Mouse (Mus musculus): ENCODE data around the gene Fam135a.
"Not testable (repeated sequence)": the region's sequence is repeated elsewhere in the genome, so short reads cannot be mapped to it uniquely, and the experiment has no call there.

The Fam135a gene

GRCm38 (mm10) chr1:24068830-24069229, 31.3 kb downstream of the Fam135a start:
- DNase-seq (ENCODE audit: low spot score in 2 of 2) = no peak

GRCm38 (mm10) chr1:24066706-24067105, 33.4 kb downstream of the Fam135a start:
- no peak for DNase-seq (ENCODE audit: low spot score in 2 of 2)

GRCm38 (mm10) chr1:24055706-24056105, 44.4 kb downstream of the Fam135a start:
- no peak for DNase-seq (ENCODE audit: low spot score in 2 of 2)

GRCm38 (mm10) chr1:24046730-24047510, 53.2 kb downstream of the Fam135a start:
- no peak for DNase-seq (ENCODE audit: low spot score in 2 of 2)

DNA sequence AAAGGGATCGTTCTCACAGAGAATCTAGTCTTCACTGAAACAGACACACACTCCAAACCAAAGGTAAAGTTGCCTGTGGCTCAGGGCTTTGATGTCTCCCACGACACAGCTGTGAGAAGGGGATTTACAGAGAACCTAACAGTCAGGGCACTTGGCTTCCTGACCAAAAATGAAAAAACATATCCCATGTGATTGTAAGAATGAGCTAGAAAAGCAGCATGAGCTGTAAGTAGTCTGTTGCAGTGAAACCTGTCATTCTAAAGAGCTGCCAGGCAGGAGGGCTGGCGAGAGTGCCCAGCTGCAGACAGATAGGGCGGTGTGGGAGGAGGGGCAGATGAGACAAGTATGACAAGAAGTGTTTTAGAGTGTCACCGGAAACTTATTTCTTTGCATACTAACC, 54.5 kb downstream of the Fam135a start:
- no peak for DNase-seq (ENCODE audit: low spot score in 2 of 2)

GRCm38 (mm10) chr1:24043007-24043406, 57.1 kb downstream of the Fam135a start:
- no peak for DNase-seq (ENCODE audit: low spot score in 2 of 2)

GRCm38 (mm10) chr1:24033759-24034423, 66.2 kb downstream of the Fam135a start:
- no peak for DNase-seq (ENCODE audit: low spot score in 2 of 2)

DNA sequence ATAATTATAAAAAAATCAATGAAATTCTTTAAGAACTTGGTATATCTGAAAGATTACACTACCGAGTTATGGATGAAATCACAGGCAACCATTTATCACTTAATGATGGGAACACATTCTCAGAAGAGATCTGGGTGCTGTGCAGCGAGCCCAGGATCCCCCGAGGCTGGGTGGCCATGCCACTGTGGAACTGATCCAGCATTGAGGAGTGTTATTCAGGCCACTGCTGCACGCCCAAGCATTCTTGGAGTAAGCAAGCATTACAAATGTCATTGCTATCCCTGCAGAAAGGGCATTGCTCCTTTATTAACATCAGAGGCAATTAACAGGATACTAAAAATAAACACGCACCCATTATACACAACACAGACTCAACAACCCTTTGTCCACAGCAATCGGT, 89.3 kb downstream of the Fam135a start:
- no peak for DNase-seq (ENCODE audit: low spot score in 2 of 2)

DNA sequence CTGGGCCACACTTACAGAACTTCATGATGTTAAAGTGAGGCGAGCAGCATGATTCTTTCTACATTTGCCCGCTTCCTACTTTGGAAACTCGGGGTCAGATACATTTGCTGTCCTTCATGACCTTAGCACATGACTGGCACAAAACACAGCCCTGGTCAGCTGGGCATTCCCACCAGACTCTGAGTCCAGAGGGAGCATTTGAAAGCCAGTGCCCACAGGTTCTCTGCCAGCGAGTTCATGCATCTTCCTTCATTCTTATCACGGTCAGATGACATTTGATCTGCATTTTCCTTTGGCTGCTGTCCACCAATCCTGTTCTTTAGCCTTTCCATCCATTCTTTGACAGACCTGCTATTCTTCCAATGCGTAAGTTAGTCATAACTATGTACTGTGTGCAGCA, 90.1 kb downstream of the Fam135a start:
- no peak for DNase-seq (ENCODE audit: low spot score in 2 of 2)

DNA sequence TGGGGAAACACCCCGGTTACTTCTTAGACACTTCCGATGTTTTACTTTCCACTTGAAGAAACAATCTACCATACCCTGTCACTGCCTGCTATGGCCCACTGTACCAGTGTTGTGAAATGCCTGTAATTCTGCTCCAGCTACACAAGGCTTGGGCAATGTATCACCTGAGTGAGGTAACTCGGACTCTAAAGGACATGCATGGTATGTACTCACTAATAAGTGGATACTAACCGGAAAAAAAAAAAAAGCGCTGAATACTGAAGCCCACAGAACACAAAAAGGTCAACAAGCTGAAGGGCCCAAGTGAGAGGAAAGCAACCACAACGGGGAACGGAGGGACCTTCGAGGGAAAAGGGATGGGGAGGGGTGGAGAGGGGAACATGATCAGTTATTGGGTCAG, 92.5 kb downstream of the Fam135a start:
- no peak for DNase-seq (ENCODE audit: low spot score in 2 of 2)

DNA sequence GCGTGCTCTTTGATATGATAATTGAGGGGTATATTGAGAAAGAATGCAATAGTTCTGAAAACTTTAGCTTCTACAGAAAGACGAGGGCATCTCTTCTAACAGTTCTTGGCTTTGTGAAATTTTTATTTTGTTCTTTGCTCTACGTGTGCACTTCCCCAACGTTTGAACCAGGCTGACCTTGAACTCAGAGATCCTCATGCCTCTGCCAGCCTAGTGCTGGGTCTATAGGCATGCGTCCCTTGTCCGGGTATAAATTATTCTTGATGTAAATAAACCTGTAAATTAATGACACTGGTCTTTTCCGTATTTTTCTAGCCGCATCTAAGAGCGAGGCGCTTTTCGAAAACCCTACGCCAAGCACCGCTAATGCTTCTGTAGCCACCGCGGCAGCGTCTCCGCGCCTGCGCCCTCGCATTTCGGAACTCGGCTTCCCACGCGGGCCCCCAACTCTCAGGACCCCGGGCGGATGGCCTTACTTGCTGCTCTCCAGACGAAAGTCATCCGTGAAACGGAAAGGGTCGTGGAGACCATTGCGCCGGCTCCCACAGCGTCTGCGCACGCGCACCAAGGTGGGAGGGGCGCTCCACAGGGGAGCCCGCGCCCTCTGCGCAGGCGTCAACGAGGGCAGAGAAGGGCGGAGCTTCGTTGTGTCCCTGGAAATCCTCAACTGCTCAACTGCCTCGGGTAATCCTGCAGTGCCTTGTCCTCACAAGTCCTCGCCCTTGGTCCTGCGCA, 94.9 kb downstream of the Fam135a start, which contains the start of gene Sdhaf4:
Gene Sdhaf4, minus strand, starts transcription at position 587 of the 735 bp plus-strand sequence.
- peak; percentile 94 for DNase-seq (ENCODE audit: low spot score in 2 of 2)

- no peak for DNase-seq (ENCODE audit: low spot score in 2 of 2)
Observed at GRCm38 (mm10) chr1:23999318-23999717, 100.8 kb downstream of the Fam135a start.

DNA sequence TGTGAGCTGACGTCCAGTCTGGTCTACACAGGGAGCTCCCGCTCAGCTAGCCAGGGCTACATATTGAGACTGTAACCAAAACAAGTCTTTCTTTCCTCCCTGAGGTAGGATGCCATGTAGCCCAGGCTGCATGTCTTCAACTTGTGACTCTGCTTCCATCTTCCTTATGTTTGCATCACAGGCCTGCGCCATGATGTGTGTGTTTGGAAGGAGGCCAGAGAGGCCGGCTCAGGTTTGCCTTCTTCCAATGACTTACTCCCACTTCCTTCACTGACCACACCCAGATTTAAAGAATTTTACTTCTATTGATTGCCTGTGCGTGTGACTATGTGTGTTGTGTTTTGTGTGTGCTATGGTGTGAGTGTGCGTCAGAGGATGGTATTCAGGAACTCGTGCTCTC, 101.3 kb downstream of the Fam135a start:
- DNase-seq (ENCODE audit: low spot score in 2 of 2) = no peak

DNA sequence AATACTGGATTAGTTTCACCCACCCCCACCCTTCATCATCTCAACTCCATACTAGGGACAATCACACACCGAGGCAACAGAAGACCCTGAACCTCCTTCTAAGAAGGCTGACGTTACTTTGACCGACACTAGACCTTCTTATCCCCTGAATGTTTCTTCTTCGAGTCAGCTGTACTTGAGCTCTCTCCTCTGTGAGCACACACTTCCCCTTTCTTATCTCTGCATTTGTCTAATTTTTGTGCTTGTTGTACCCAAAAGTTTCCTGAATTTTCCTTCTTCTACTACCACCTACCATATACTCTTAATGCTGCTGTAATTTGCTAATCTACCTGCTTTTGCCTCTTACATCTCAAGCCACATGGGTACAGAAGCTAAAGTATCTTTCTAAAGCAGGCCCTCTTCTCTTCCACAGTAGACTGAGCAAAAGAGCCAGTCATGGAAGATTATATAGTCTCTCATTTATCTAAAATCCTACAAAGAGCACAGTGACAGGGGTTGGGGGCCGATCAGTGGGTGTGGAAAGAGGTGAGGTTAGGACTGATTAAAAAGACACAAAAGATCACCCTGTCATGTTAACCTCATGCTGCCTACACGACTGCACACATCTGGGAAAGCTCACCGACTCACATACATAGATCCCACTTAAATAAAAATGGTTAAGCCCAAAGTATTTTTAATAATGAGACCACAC, 101.9 kb downstream of the Fam135a start:
- no peak for DNase-seq (ENCODE audit: low spot score in 2 of 2)

DNA sequence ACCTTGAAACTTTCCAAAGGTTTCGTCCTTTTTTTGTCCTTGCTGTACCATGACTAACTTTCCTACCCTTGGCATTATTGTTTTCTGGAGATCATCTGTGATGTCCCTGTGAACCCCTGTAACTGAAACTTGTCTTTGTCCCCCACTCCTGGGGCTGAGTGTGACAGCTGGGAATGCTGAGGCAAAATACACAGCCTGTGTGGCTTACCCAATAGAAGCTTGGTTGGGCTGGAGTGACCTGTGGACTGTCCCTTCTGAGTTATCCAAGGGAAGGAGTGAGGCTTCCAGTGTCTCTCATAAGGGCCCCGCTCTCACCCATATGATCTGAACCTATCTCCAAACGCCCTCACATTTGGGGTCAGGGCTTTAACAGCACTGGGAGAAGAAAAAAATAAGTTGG, 102.6 kb downstream of the Fam135a start:
- no peak for DNase-seq (ENCODE audit: low spot score in 2 of 2)

DNA sequence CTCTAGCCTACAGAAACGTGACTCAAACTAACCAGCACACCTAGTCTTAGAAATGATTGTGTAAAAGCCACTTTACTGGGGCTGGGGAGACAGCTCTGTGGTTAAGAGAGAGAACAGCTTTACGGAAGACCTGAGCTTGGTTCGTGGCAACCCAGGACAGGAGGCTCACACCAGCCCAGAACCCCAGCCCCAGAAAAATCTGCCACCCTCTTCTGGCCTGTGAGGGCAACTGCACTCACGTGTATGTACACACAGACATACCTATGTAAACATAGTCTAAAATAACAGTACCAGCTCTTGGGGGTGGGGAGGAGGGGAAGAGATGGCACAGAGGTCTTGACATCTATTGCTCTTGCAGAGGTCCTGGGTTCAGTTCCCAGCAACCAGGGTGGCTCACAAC, 104.7 kb downstream of the Fam135a start:
- no peak for DNase-seq (ENCODE audit: low spot score in 2 of 2)

GRCm38 (mm10) chr1:23983118-23983517, 117.0 kb downstream of the Fam135a start:
- DNase-seq (ENCODE audit: low spot score in 2 of 2) = no peak

DNA sequence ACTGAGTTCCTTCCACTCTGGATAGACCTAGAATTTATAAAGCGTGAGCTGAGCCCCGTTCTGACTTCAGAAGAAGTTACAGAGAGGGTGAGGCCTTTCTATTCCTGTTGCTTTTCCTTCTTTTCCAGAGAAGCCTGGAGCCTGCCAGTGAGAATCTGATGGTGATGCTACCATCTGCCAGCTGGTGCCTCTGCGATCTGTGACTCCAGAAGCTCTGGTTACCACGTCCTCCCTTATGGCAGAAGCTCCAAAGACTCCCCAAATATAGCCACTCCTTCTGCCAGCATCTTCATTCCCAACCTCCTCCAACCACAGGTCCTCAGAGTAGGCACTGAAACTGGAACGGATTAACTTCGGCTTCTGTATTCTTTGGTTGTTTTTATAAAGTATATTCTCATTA, 121.9 kb downstream of the Fam135a start:
- DNase-seq (ENCODE audit: low spot score in 2 of 2) = no peak

- DNase-seq (ENCODE audit: low spot score in 2 of 2) = not testable (repeated sequence)
Observed at GRCm38 (mm10) chr1:23971159-23971558, 129.0 kb downstream of the Fam135a start.

- DNase-seq (ENCODE audit: low spot score in 2 of 2) = no peak
Observed at GRCm38 (mm10) chr1:23968027-23968725, 132.0 kb downstream of the Fam135a start.

DNA sequence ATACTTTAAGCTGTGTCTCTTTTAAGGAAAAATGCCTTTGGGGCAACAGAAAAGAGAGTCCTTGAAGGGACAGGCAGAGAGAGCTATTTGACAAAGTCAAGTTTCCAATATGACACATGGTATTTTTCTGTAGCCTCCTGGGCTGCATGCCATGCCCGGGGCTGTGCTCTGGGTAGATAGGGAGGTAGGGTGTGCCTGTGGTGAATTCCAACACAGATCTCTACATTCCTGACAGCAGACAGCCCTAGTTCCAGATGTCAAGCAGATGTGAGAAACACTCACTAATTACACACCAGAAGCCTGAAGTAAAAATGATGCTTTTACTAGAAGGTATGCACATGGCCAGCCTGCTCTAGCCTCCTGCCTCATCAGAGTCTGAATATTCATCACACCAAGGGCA, 133.9 kb downstream of the Fam135a start:
- DNase-seq (ENCODE audit: low spot score in 2 of 2) = no peak
